Mouse (Mus musculus) heart, adult 2 months (tissue): ENCODE measurements around the gene Nsun3. TPM values are rescaled to one million over a fixed set of nuclear protein-coding genes. Genes with fewer than 3 reads are reported as not detected.
"Not testable (repeated sequence)": the region's sequence is repeated elsewhere in the genome, so short reads cannot be mapped to it uniquely, and the experiment has no call there.

Experiments used
- DNase-seq, 2 experiments: peaks; one replicate each; pipeline ENCODE4 v3.0.0; 2021
- H3K27ac ChIP-seq: fragments of 200-600 bp; 2 replicates; pipeline ENCODE4 v1.8.1; 2022
- H3K27me3 ChIP-seq: fragments of 200-500 bp; 2 replicates; pipeline ENCODE4 v1.6.1; 2012; ENCODE audit warnings: mild to moderate bottlenecking, low read length, inconsistent platforms, mixed read lengths; ENCODE audit not compliant: control insufficient read depth, insufficient read depth
- H3K36me3 ChIP-seq: fragments of 200-500 bp; 2 replicates; pipeline ENCODE4 v1.6.1; 2012; ENCODE audit warnings: low read length, inconsistent platforms; ENCODE audit not compliant: control insufficient read depth, insufficient read depth
- H3K4me1 ChIP-seq: fragments of 200-500 bp; 2 replicates; pipeline ENCODE4 v1.6.1; 2011; ENCODE audit warnings: low read length; ENCODE audit not compliant: control insufficient read depth, insufficient read depth
- H3K4me3 ChIP-seq: fragments of 200-600 bp; 2 replicates; pipeline ENCODE4 v1.8.1; 2022
- H3K79me2 ChIP-seq: fragments of 200-500 bp; replicated peaks from 2 replicates; pipeline ENCODE4 v1.6.1; 2012; ENCODE audit warnings: mild to moderate bottlenecking, inconsistent platforms, low read length, moderate library complexity, mixed read lengths; ENCODE audit not compliant: control insufficient read depth, insufficient read depth
- H3K9ac ChIP-seq: fragments of 200-500 bp; 2 replicates; pipeline ENCODE4 v1.6.1; 2012; ENCODE audit warnings: low read depth, mild to moderate bottlenecking, control low read depth, inconsistent platforms, low read length, mixed read lengths
- CTCF ChIP-seq: fragments of 200-600 bp; IDR thresholded peaks from 2 replicates; pipeline ENCODE4 v1.8.1; 2022; ENCODE audit warnings: antibody characterized with exemption, mild to moderate bottlenecking, moderate library complexity
- EP300 ChIP-seq: fragments of 200-500 bp; IDR thresholded peaks from 2 replicates; pipeline ENCODE4 v1.6.1; 2011; ENCODE audit warnings: low read depth, low read length, control low read depth; ENCODE audit not compliant: insufficient read depth
- POLR2A ChIP-seq: fragments of 200-500 bp; IDR thresholded peaks from 2 replicates; pipeline ENCODE4 v1.6.1; 2011; ENCODE audit warnings: mild to moderate bottlenecking, low read depth, low read length, control low read depth; ENCODE audit not compliant: insufficient read depth
- WGBS: fragments of 180-500 bp; shearing (Covaris S2); methylation state at CpG from one replicate; pipeline ENCODE4 v1.1.7; 2018; 5-methylcytosine and 5-hydroxymethylcytosine counted together
- intact Hi-C: fragments of 180-260 bp; cut with DNase I; formaldehyde crosslinking; loops from one replicate; pipeline ENCODE4 v1.15.1; 2025
- microRNA-seq, 2 experiments: library from miRNA; unstranded; fragments of <30 nt; microRNA quantifications; one replicate each; pipeline ENCODE4 v1.2.0; 2021
- polyA plus RNA-seq: library from polyadenylated mRNA; depleted of rRNA; stranded (reverse); fragments of >200 nt; gene quantifications from 2 replicates; pipeline ENCODE4 v1.2.3, GENCODE M21; 2012; rRNA removed
- total RNA-seq, 2 experiments: library from RNA; stranded (reverse); gene quantifications; 2 replicates each; pipeline ENCODE4 v1.2.3; 2021

The Nsun3 gene
- total and polyA plus RNA-seq, 3 experiments = 3.0 to 5.3 (median 3.7) TPM

DNA sequence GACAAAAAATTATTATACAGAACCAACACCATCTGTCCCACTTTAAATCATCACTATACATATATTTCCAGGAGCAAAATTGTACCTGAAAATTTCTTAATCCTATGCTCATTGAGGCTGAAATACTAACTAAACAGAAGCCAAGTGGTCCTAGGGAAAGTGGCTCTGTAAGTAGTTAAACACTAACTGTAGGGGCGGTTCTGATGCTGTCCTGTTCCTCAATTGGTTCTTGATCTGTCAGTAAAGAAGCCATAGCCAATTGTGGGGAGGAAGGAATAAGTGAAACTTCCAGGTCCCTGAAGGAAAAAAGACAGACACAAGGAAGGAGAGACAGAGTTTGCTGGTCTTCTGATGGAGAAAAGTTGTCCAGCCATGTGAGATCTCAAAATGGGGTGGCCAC lies 52.3 kb downstream of the Nsun3 start:
- TF ChIP-seq CTCF = no peak
- TF ChIP-seq POLR2A = no peak
- no peak for TF ChIP-seq EP300
- intact Hi-C loops = no loop called here
- no peak overlapping the region for H3K4me3 ChIP-seq

DNA sequence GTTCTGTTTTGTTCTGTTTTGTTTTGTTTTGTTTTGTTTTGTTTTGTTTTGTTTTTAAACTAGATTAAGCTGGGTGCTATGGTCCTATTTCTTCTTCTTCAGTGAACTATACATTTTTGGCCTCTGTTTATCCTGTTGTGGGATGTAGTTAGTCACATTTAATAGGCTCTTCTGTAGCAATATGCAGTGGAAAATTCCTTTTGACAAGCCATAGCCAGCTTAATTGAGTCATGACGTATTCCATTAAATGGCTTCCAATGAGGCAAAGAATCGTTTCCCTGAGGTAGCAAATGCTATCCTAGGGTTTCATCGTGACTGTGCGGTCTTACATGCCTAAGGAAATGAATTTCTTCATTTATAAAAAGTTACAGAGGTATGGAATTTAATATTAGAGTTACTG lies 56.3 kb downstream of the Nsun3 start:
- Histone ChIP-seq H3K36me3 (no peaks in the 10 kb centered on the region; the same call in 1 of the 2 replicates), H3K9ac (no peak overlapping the region), H3K4me1 (no peaks in the 10 kb centered on the region), H3K79me2 (no peaks in the 10 kb centered on the region), H3K4me3 (no peak overlapping the region), H3K27ac (no peak overlapping the region), H3K27me3 (no peaks in the 10 kb centered on the region)
- no peak for DNase-seq
- 90% methylated on average over 4 of the region's 4 CpGs for WGBS
- intact Hi-C loops = no loop called here
- TF ChIP-seq POLR2A (no peak), CTCF (no peak), EP300 (no peak)

More for the DNA sequence above, 52.3 kb downstream of the Nsun3 start:
- H3K36me3 ChIP-seq = no peaks in the 10 kb centered on the region; the same call in 1 of the 2 replicates
- H3K27ac ChIP-seq = no peak overlapping the region
- H3K4me1 ChIP-seq = no peaks in the 10 kb centered on the region
- H3K27me3 ChIP-seq = no peaks in the 10 kb centered on the region
- 90% methylated on average over 1 of the region's 1 CpGs for WGBS
- no peak overlapping the region for H3K9ac ChIP-seq
- no peaks in the 10 kb centered on the region for H3K79me2 ChIP-seq
- no peak for DNase-seq

DNA sequence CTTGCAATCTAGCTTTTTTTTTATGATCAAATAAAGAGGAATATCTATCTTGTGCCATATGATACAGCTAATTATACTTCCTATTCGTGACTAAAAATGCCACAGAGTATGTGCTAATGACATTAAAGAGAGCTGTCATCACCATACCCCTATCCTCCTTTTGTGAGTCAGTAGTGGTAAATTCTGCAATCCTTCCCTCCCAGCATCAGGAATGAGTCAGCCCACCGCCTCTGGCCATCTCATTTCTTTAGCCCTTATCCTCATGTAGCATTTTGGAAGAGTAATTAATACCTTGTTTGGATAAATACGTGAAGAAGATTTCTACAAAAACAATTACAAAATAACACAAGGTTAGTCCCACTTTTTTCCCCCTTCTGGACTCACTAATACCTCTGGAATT lies 56.8 kb downstream of the Nsun3 start:
- Histone ChIP-seq H3K27me3 (no peaks in the 10 kb centered on the region), H3K79me2 (no peaks in the 10 kb centered on the region), H3K36me3 (no peaks in the 10 kb centered on the region; the same call in 1 of the 2 replicates), H3K4me1 (no peaks in the 10 kb centered on the region), H3K9ac (no peak overlapping the region), H3K27ac (no peak overlapping the region), H3K4me3 (no peak overlapping the region)
- DNase-seq = no peak
- WGBS = 71% methylated on average over 3 of the region's 3 CpGs
- intact Hi-C loops = no loop called here
- TF ChIP-seq POLR2A (no peak), CTCF (no peak), EP300 (no peak)

DNA sequence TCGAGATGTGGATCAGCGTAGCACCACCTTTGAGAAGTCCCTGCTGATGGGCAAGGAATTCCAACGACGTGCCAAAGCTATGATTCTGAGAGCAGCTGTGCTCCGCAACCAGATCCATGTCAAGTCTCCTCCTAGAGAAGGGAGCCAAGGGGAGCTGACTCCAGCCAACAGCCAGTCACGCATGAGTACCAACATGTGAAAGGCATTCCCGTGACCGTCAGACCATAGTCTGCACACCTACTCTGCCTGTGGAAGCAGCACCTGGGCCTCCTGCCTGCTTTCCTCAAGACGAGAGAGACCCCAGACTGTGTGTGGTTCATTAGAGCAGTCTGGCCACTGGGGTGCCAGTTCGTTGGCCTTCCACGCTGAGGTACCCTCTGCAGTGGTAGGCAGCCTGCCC lies 68.4 kb downstream of the Nsun3 start:
- H3K9ac ChIP-seq, DNase-seq, H3K27ac ChIP-seq, H3K36me3 ChIP-seq, H3K79me2 ChIP-seq, H3K27me3 ChIP-seq, H3K4me1 ChIP-seq, H3K4me3 ChIP-seq, intact Hi-C loops: not testable (repeated sequence)
- 84% methylated on average over 8 of the region's 11 CpGs for WGBS

DNA sequence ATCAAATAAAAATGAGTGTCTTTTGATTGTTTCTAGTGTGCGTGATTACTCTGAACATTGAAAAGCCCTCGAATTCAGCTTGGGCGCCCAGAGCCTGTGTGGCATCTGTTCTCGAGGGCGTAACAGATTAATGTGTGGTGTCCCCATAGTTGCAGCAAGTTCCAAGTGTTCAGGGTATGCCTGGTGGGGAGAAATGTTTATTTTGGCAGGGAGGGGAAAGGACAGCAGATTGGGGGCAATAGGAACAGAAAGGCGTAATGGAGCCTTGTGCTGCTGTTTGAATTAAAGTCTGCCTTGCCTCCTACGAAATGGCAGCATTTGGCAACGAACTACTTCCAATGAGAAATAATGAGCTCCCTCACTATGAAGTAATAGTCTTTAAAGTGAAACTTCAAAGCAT lies 96.2 kb downstream of the Nsun3 start:
- Histone ChIP-seq H3K36me3 (no peaks in the 10 kb centered on the region), H3K27me3 (no peaks in the 10 kb centered on the region), H3K79me2 (no peaks in the 10 kb centered on the region), H3K9ac (no peak overlapping the region), H3K27ac (no peak overlapping the region), H3K4me3 (no peak overlapping the region), H3K4me1 (no peaks in the 10 kb centered on the region)
- intact Hi-C loops = no loop called here
- no peak for DNase-seq
- no peak for TF ChIP-seq CTCF
- TF ChIP-seq EP300 = no peak
- no peak for TF ChIP-seq POLR2A
- 81% methylated on average over 8 of the region's 8 CpGs for WGBS

DNA sequence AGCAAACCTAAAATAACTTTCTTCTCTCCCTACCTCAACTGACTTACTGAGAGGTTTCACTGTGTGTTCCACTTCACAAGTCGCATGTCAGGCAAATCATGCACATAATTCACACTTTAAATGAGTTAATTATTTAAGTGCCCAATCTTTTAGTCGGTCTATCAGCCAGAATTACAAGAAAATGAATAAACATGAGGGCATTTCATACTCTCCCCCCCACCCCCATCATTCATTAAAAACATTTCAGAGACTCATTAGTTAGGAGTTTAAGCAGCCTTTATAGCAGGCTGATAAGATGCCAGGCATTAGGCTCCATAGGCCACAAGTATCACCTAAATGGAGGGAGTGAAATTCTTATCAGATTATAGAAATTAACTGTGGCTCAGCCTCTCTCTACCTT lies 100.5 kb downstream of the Nsun3 start:
- Histone ChIP-seq H3K4me1 (no peaks in the 10 kb centered on the region), H3K27me3 (no peaks in the 10 kb centered on the region), H3K9ac (no peak overlapping the region), H3K36me3 (no peaks in the 10 kb centered on the region), H3K4me3 (no peak overlapping the region), H3K27ac (no peak overlapping the region), H3K79me2 (no peaks in the 10 kb centered on the region)
- DNase-seq = no peak
- TF ChIP-seq CTCF = no peak
- no peak for TF ChIP-seq POLR2A
- no peak for TF ChIP-seq EP300
- WGBS = 65% methylated on average over 2 of the region's 2 CpGs
- intact Hi-C loops = no loop called here

DNA sequence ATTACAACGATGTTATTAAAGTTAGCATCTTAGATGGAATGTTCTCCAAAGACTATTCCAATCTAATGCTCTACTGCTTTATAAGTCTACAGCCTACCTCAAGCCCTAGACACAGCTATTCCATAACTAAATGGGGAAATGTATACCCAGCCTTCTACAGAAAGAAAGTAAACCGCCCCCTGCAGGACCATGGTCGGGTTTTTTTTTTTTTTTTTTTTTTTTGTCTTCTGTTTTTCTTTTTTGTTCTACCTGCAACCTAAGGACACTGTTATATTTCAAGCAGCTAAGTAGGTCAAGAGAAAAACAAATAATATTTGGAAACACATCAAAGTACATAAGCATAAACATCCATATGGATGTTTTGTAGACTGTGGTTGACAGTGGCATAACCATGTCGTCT lies 101.1 kb downstream of the Nsun3 start:
- WGBS = 78% methylated on average over 4 of the region's 4 CpGs
- H3K36me3 ChIP-seq = no peaks in the 10 kb centered on the region
- no peak for DNase-seq
- H3K27ac ChIP-seq = no peak overlapping the region
- TF ChIP-seq CTCF = no peak
- no peak for TF ChIP-seq EP300
- no peak for TF ChIP-seq POLR2A
- H3K4me1 ChIP-seq = no peaks in the 10 kb centered on the region
- H3K9ac ChIP-seq = no peak overlapping the region
- no peak overlapping the region for H3K4me3 ChIP-seq
- H3K27me3 ChIP-seq = no peaks in the 10 kb centered on the region
- H3K79me2 ChIP-seq = no peaks in the 10 kb centered on the region
- intact Hi-C loops = no loop called here

Small RNA genes lying within 50 kb of the gene (microRNA-seq; reads per million reads assigned to microRNA genes)
- 0 reads per million in 2 experiments for gene Gm25986

Other genes with a start within 250 kb of the Nsun3 start
- gene Stx19, start 27.9 kb upstream of the Nsun3 start, total RNA-seq = not detected
- gene Stx19, start 27.9 kb upstream of the Nsun3 start, polyA plus RNA-seq = 0.06 TPM in 1 of 2 replicates, not detected in the other
- 1 to 10 TPM; 7.5 to 8.1 TPM for gene Arl13b, start 60.2 kb upstream of the Nsun3 start, total RNA-seq
- gene Arl13b, start 60.2 kb upstream of the Nsun3 start, polyA plus RNA-seq = 1.4 and 5.5 TPM in 2 replicates
- 10 to 100 TPM; 15.5 to 17.0 TPM for gene Pros1, start 67.5 kb upstream of the Nsun3 start, total RNA-seq
- 5.9 and 10.2 TPM in 2 replicates for gene Pros1, start 67.5 kb upstream of the Nsun3 start, polyA plus RNA-seq